Mouse (Mus musculus): Measurements from ENCODE around the gene Tcf25. TPM values are rescaled to one million over a fixed set of nuclear protein-coding genes. Genes with fewer than 3 reads are reported as not detected.

Gene Tcf25
- polyA plus RNA-seq, 1 experiment from 2014 or later, result 317 TPM

DNA sequence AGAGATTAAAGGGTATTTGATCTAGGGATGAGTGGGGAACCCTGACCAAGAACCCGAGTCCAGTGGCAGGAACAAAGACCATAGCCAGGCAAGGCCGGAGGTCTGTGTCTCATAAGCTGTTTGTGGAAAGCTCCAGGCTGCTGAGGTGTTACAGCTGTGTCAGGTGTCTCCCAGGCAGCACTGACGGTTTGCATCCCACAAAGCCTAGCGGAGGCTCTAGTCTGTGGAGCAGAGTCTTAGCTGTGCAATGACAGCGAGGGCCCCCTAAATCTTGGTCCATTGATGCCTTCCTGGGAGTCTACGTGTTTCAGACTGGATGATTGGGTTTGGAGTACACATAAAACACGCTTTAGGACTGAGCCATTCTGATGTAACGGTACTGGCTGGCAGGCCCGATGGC is 28.4 kb downstream of the Tcf25 start:
- Histone ChIP-seq H3K36me3 (peaks cover 77% of the 10 kb centered on the region), H3K27me3 (no peaks in the 10 kb centered on the region), H3K4me2 (no peak overlapping the region), H3K27ac (replicated peaks) (no peak overlapping the region), H3K4me3 (no peak overlapping the region), H3K9me3 (no peaks in the 10 kb centered on the region), H3K9ac (no peak overlapping the region), H3K4me1 (replicated peaks) (peaks cover 13% of the 10 kb centered on the region)
- WGBS, result 91% methylated on average over 9 of the region's 9 CpGs
- ATAC-seq (ENCODE audit: low read depth), result no peak

- H3K27ac ChIP-seq (replicated peaks), result no peak overlapping the region
- H3K9ac ChIP-seq, result no peak overlapping the region
- H3K27me3 ChIP-seq, result no peaks in the 10 kb centered on the region; the same call in 1 of the 2 replicates
- 86% methylated on average over 9 of the region's 9 CpGs for WGBS
- no peaks in the 10 kb centered on the region for H3K9me3 ChIP-seq
- no peak for ATAC-seq (ENCODE audit: low read depth)
- no peak overlapping the region for H3K4me2 ChIP-seq
- peaks cover 68% of the 10 kb centered on the region for H3K36me3 ChIP-seq
- peaks cover 15% of the 10 kb centered on the region for H3K4me1 ChIP-seq (replicated peaks)
- H3K4me3 ChIP-seq, result no peak overlapping the region
These were observed 29.3 kb downstream of the Tcf25 start for GRCm38 (mm10) chr8:123402730-123403326.

- 37% methylated on average over 8 of the region's 8 CpGs for WGBS
- no peak for ATAC-seq (ENCODE audit: low read depth)
- no peaks in the 10 kb centered on the region; the same call in 1 of the 2 replicates for H3K27me3 ChIP-seq
- H3K9ac ChIP-seq, result 0 out of 2 replicates have a peak overlapping the region, but pooled peaks have one; percentile 34
- no peak overlapping the region for H3K4me2 ChIP-seq
- no peak overlapping the region for H3K4me3 ChIP-seq
- H3K27ac ChIP-seq (replicated peaks), result no peak overlapping the region
- H3K9me3 ChIP-seq, result no peaks in the 10 kb centered on the region
- H3K4me1 ChIP-seq (replicated peaks), result peaks cover 22% of the 10 kb centered on the region
- H3K36me3 ChIP-seq, result peaks cover 51% of the 10 kb centered on the region
These were observed 31.0 kb downstream of the Tcf25 start for GRCm38 (mm10) chr8:123404521-123404920.

DNA sequence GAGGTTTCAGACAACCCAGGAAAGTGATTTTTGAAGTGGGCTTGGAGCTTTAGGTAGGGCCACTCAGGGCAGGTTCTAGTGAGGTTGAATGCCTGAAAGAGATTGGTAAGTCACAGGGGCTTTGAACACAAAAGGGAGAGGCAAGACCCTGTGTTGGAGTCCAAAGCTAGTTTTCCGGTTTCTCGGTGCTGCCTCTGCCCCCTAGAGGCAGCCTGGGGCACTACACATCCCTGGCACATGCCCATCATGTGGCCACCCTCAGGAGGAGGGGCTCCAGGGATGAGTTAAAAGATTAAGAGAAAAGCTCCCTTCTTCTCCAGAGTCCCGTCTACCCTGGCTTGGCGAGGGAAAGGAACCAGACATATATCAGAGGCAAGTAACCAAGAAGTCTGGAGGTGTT is 33.2 kb downstream of the Tcf25 start, which contains the start of gene Mc1r:
Gene Mc1r (plus strand): TSS at position 322 of the 400 bp plus-strand sequence.
- H3K9me3 ChIP-seq, result no peaks in the 10 kb centered on the region
- H3K27me3 ChIP-seq, result no peaks in the 10 kb centered on the region; the same call in 1 of the 2 replicates
- no peak within 1 kb of the TSS for H3K4me3 ChIP-seq
- H3K36me3 ChIP-seq, result peaks cover 28% of the 10 kb centered on the region
- ATAC-seq (ENCODE audit: low read depth), result no peak
- 0 out of 2 replicates have a peak within 1 kb of the TSS, but pooled peaks have one; percentile 7 for H3K4me2 ChIP-seq
- no peak within 1 kb of the TSS for H3K27ac ChIP-seq (replicated peaks)
- WGBS, result 7% methylated on average over 4 of the region's 4 CpGs
- peaks cover 34% of the 10 kb centered on the region for H3K4me1 ChIP-seq (replicated peaks)
- H3K9ac ChIP-seq, result no peak within 1 kb of the TSS

GRCm38 (mm10) chr8:123407612-123408011 is 34.1 kb downstream of the Tcf25 start:
- Histone ChIP-seq H3K9me3 (no peaks in the 10 kb centered on the region), H3K27ac (replicated peaks) (no peak overlapping the region), H3K4me1 (replicated peaks) (peaks cover 34% of the 10 kb centered on the region), H3K36me3 (peaks cover 20% of the 10 kb centered on the region), H3K27me3 (no peaks in the 10 kb centered on the region; the same call in 1 of the 2 replicates), H3K4me2 (no peak overlapping the region), H3K9ac (no peak overlapping the region), H3K4me3 (no peak overlapping the region)
- no peak for ATAC-seq (ENCODE audit: low read depth)
- 92% methylated on average over 13 of the region's 13 CpGs for WGBS

DNA sequence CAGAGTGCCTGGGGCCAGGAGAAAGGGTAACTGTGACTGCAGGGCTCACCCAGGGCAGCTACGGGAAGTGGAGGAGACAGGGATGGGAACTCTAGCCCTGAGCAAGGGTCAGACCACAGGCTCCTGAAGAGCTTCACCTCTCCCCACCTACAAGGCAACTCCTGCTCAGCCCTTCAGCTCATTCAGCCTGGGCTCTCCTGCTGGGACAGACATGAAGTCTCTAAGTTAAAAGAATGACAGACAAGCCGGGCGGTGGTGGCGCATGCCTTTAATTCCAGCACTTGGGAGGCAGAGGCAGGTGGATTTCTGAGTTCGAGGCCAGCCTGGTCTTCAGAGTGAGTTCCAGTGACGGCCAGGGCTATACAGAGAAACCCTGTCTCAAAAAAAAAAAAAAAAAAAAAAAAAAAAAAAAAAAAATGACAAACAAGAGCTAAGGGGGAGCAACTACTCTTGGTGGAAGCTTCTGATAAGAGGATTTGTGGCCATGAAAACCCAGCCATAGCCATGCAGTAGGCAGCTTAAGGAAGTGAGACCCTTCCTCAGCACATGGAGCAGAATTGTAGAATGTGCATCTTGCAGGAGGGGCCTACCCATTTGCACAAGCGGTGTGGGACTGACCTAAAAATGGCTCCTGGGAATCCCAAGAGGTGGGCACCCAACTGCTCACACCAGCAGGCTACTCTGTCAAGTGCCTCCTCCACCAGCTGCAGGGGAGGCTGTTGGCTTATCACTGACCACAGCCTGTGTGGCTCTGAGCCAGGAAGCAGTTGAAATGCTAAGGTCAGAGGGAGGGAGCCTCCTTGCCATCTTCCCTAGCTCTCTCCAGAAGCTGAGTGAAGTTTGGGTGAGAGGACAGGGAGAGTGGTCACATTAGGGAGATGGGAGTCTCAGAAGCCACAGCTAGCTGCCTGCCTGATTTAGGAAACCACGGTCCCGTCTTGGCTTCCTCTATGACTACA is 35.3 kb downstream of the Tcf25 start:
- 75% methylated on average over 9 of the region's 9 CpGs for WGBS
- peaks cover 34% of the 10 kb centered on the region for H3K4me1 ChIP-seq (replicated peaks)
- H3K4me3 ChIP-seq, result peak overlapping the region; percentile 87

DNA sequence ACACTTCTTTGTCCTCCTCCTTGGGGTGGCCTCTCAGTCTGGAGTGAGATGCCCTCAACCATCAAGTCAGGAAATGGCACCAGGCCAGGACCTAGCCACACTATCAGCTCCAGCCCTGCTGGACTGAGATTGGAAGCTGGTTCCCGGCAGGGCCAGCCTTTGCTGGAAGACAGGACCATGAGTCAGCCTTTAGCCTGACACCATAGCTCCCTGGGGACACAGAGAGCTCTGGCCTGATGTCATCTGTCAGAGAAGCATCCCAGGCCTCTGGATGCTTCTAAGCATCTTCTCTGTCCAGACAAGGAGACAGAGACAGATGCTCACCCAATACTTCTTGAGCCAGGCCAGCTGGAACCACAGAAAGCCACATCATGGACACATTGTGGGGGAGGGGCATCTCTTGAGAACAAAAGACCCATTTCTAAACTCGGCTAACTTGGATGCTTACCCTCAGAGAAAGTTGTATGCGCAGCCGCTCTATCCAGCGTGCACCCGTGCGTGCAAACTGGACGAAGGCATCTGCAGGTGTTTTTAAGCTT is 36.6 kb downstream of the Tcf25 start:
- H3K9me3 ChIP-seq, result no peaks in the 10 kb centered on the region
- WGBS, result 24% methylated on average over 8 of the region's 8 CpGs
- H3K27ac ChIP-seq (replicated peaks), result peak overlapping the region; percentile 98
- H3K4me3 ChIP-seq, result peak overlapping the region; percentile 87
- H3K4me2 ChIP-seq, result peak overlapping the region; percentile 85
- H3K9ac ChIP-seq, result peak overlapping the region; percentile 100
- no peak for ATAC-seq (ENCODE audit: low read depth)
- H3K27me3 ChIP-seq, result no peaks in the 10 kb centered on the region; the same call in 1 of the 2 replicates
- no peaks in the 10 kb centered on the region for H3K36me3 ChIP-seq
- H3K4me1 ChIP-seq (replicated peaks), result peaks cover 31% of the 10 kb centered on the region

More for the DNA sequence above, 35.3 kb downstream of the Tcf25 start:
- Histone ChIP-seq H3K9ac (peak overlapping the region; percentile 100), H3K27ac (replicated peaks) (peak overlapping the region; percentile 98), H3K27me3 (no peaks in the 10 kb centered on the region; the same call in 1 of the 2 replicates), H3K4me2 (peak overlapping the region; percentile 85), H3K9me3 (no peaks in the 10 kb centered on the region), H3K36me3 (peaks cover 7% of the 10 kb centered on the region; the same call in 1 of the 2 replicates)
- ATAC-seq (ENCODE audit: low read depth), result no peak

GRCm38 (mm10) chr8:123410788-123411187 is 37.2 kb downstream of the Tcf25 start:
- Histone ChIP-seq H3K36me3 (no peaks in the 10 kb centered on the region), H3K9me3 (no peaks in the 10 kb centered on the region), H3K4me3 (peak overlapping the region; percentile 87), H3K4me2 (peak overlapping the region; percentile 85), H3K9ac (peak overlapping the region; percentile 100), H3K27me3 (no peaks in the 10 kb centered on the region; the same call in 1 of the 2 replicates), H3K4me1 (replicated peaks) (peaks cover 37% of the 10 kb centered on the region), H3K27ac (replicated peaks) (peak overlapping the region; percentile 98)
- peak; percentile 12 for ATAC-seq (ENCODE audit: low read depth)
- 4% methylated on average over 11 of the region's 11 CpGs for WGBS

GRCm38 (mm10) chr8:123411246-123411645 is 37.7 kb downstream of the Tcf25 start, which contains the start of gene Tubb3:
Gene Tubb3, plus strand, starts transcription at chr8:123411424.
- Histone ChIP-seq H3K4me1 (replicated peaks) (peaks cover 41% of the 10 kb centered on the region), H3K36me3 (0 out of 2 replicates have a peak, but pooled peaks cover under 1% of the 10 kb centered on the region)
- WGBS, result 3% methylated on average over 29 of the region's 29 CpGs

DNA sequence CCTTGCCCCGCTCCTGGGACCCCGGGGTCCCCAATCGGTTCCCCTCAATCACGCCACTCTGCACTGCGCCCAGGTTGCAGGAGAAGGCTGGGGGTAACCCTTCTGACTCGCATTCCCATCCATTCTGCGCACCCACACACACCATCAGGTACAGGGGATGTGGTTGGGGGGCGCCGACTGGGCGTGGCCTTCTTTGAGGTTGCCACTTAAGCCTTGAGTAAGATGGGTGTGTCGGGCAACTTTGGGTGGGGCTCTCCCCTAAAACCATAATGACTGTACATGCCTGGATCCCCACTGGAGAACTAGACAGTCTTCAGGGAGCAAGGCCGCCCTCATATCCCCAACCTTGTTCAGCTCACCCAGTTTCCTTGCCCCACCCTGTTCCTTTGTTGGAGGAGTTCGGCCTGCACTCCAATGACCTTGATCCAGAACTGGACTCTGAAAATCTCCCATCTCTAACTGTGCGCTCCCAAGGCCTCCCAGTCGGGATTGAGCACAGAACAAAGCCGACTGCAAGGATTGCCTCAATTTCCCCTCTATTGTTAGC is 38.3 kb downstream of the Tcf25 start:
- WGBS, result 2% methylated on average over 16 of the region's 16 CpGs
- Histone ChIP-seq H3K4me2 (peak overlapping the region; percentile 85), H3K27ac (replicated peaks) (peak overlapping the region; percentile 98), H3K4me3 (peak overlapping the region; percentile 87), H3K36me3 (0 out of 2 replicates have a peak, but pooled peaks cover 4% of the 10 kb centered on the region), H3K9me3 (no peaks in the 10 kb centered on the region), H3K27me3 (no peaks in the 10 kb centered on the region; the same call in 1 of the 2 replicates), H3K4me1 (replicated peaks) (peaks cover 42% of the 10 kb centered on the region), H3K9ac (peak overlapping the region; percentile 100)
- peak; percentile 36; the same call in 1 of the 2 replicates for ATAC-seq (ENCODE audit: low read depth)

More at GRCm38 (mm10) chr8:123411246-123411645, 37.7 kb downstream of the Tcf25 start, which contains the start of gene Tubb3:
- H3K27ac ChIP-seq (replicated peaks), result peak within 1 kb of the TSS; percentile 98
- H3K27me3 ChIP-seq, result no peaks in the 10 kb centered on the region; the same call in 1 of the 2 replicates
- peak; percentile 92 for ATAC-seq (ENCODE audit: low read depth)
- peak within 1 kb of the TSS; percentile 85 for H3K4me2 ChIP-seq
- H3K9ac ChIP-seq, result peak within 1 kb of the TSS; percentile 100
- peak within 1 kb of the TSS; percentile 87 for H3K4me3 ChIP-seq
- no peaks in the 10 kb centered on the region for H3K9me3 ChIP-seq

GRCm38 (mm10) chr8:123412560-123413170 is 39.1 kb downstream of the Tcf25 start:
- no peaks in the 10 kb centered on the region; the same call in 1 of the 2 replicates for H3K27me3 ChIP-seq
- no peaks in the 10 kb centered on the region for H3K9me3 ChIP-seq
- peak overlapping the region; percentile 100 for H3K9ac ChIP-seq
- peak; percentile 13 for ATAC-seq (ENCODE audit: low read depth)
- peaks cover 46% of the 10 kb centered on the region for H3K4me1 ChIP-seq (replicated peaks)
- H3K36me3 ChIP-seq, result peaks cover 6% of the 10 kb centered on the region; the same call in 1 of the 2 replicates
- peak overlapping the region; percentile 85 for H3K4me2 ChIP-seq
- peak overlapping the region; percentile 98 for H3K27ac ChIP-seq (replicated peaks)
- H3K4me3 ChIP-seq, result peak overlapping the region; percentile 87
- under 1% methylated on average over 12 of the region's 12 CpGs for WGBS

Data from neural tube, embryonic 13.5 days (tissue).